Mouse (Mus musculus) C2C12 (cell line): Measurements from ENCODE around the gene Lrrc10.

Experiments
- CTCF ChIP-seq: IDR thresholded peaks from one replicate; pipeline ENCODE4 v1.5.1; 2011; ENCODE audit not compliant: control insufficient read depth, insufficient read depth, insufficient read length
- MAX ChIP-seq: IDR thresholded peaks from one replicate; pipeline ENCODE4 v1.6.1; 2011; ENCODE audit warnings: mild to moderate bottlenecking, control low read depth
- MYOG ChIP-seq: IDR thresholded peaks from one replicate; pipeline ENCODE4 v1.6.1; 2011; ENCODE audit not compliant: control insufficient read depth, insufficient read length; ENCODE audit errors: extremely low read depth

- TF ChIP-seq CTCF (no peak), MYOG (no peak), MAX (no peak)
These were observed 18.9 kb downstream of the Lrrc10 start for GRCm38 (mm10) chr10:117064076-117064475.
